Mouse (Mus musculus) myocyte (in vitro differentiated cells): Measurements from ENCODE around the gene Bckdk. TPM values are rescaled to one million over a fixed set of nuclear protein-coding genes. Genes with fewer than 3 reads are reported as not detected.

Source experiments
- H3K27me3 ChIP-seq: one replicate; pipeline ENCODE4 v1.6.1; 2011; ENCODE audit not compliant: control insufficient read depth, insufficient read depth, insufficient read length
- H3K36me3 ChIP-seq: one replicate; pipeline ENCODE4 v1.6.1; 2011; ENCODE audit not compliant: control insufficient read depth, insufficient read depth
- H3K4me2 ChIP-seq: one replicate; pipeline ENCODE4 v1.6.1; 2011; ENCODE audit warnings: low read depth, control low read depth
- H3K4me3 ChIP-seq: one replicate; pipeline ENCODE4 v1.5.1; 2011; ENCODE audit warnings: mild to moderate bottlenecking, control low read depth, moderate library complexity
- H3K79me2 ChIP-seq: one replicate; pipeline ENCODE4 v1.6.1; 2011; ENCODE audit not compliant: control insufficient read depth, insufficient read depth
- H3ac ChIP-seq: one replicate; pipeline ENCODE4 v1.6.1; 2011; ENCODE audit not compliant: control insufficient read depth, insufficient read length
- CEBPB ChIP-seq: IDR thresholded peaks from 2 replicates; pipeline ENCODE4 v1.6.1; 2011; ENCODE audit warnings: mild to moderate bottlenecking, moderate library complexity; ENCODE audit not compliant: poor library complexity, insufficient read depth, severe bottlenecking
- E2F4 ChIP-seq: IDR thresholded peaks from one replicate; pipeline ENCODE4 v1.6.1; 2011; ENCODE audit warnings: mild to moderate bottlenecking, control low read depth, moderate library complexity; ENCODE audit not compliant: insufficient read depth
- MAX ChIP-seq: IDR thresholded peaks from one replicate; pipeline ENCODE4 v1.6.1; 2011; ENCODE audit warnings: low read depth, mild to moderate bottlenecking, control low read depth
- MYOD1 ChIP-seq, 3 experiments: IDR thresholded peaks; one replicate each; pipeline ENCODE4 v1.6.1; 2011; ENCODE audit warnings: control low read depth in 2 of 3, low read depth in 2 of 3, mild to moderate bottlenecking in 2 of 3, moderate library complexity in 1 of 3; ENCODE audit not compliant: insufficient read length in 2 of 3, control insufficient read depth in 1 of 3
- MYOG ChIP-seq, 3 experiments: IDR thresholded peaks; one replicate each; pipeline ENCODE4 v1.6.1; 2011; ENCODE audit warnings: control low read depth in 2 of 3, low read depth in 2 of 3, mild to moderate bottlenecking in 2 of 3; ENCODE audit not compliant: insufficient read length in 2 of 3, control insufficient read depth in 1 of 3, insufficient read depth in 1 of 3
- POLR2A ChIP-seq: IDR thresholded peaks from one replicate; pipeline ENCODE4 v1.6.1; 2011; ENCODE audit warnings: low read depth, mild to moderate bottlenecking, control low read depth, moderate library complexity; ENCODE audit not compliant: insufficient read length
- POLR2AphosphoS2 ChIP-seq: IDR thresholded peaks from one replicate; pipeline ENCODE4 v1.6.1; 2011; ENCODE audit warnings: low read depth, control low read depth; ENCODE audit not compliant: insufficient read length
- REST ChIP-seq: IDR thresholded peaks from one replicate; pipeline ENCODE4 v1.6.1; 2011; ENCODE audit warnings: mild to moderate bottlenecking, control low read depth, moderate library complexity; ENCODE audit not compliant: insufficient read depth, insufficient read length
- SRF ChIP-seq: IDR thresholded peaks from one replicate; pipeline ENCODE4 v1.6.1; 2011; ENCODE audit warnings: low read depth; ENCODE audit not compliant: control insufficient read depth, insufficient read length
- TCF12 ChIP-seq: IDR thresholded peaks from one replicate; pipeline ENCODE4 v1.6.1; 2011; ENCODE audit warnings: mild to moderate bottlenecking, control low read depth; ENCODE audit not compliant: poor library complexity, insufficient read depth, severe bottlenecking
- TCF3 ChIP-seq: IDR thresholded peaks from one replicate; pipeline ENCODE4 v1.6.1; 2011; ENCODE audit warnings: low read depth, control low read depth; ENCODE audit not compliant: insufficient read length
- USF1 ChIP-seq: IDR thresholded peaks from one replicate; pipeline ENCODE4 v1.6.1; 2011; ENCODE audit warnings: low read depth, mild to moderate bottlenecking, control low read depth, moderate library complexity
- polyA plus RNA-seq: library from polyadenylated mRNA; unstranded; fragments of >200 nt; fragmentation: generic; extraction: Trizol; gene quantifications from one replicate; pipeline ENCODE4 v1.2.1, GENCODE M21; 2012; ENCODE audit warnings: missing spikeins

Bckdk gene
- polyA plus RNA-seq, 1 experiment: 53.2 TPM

DNA sequence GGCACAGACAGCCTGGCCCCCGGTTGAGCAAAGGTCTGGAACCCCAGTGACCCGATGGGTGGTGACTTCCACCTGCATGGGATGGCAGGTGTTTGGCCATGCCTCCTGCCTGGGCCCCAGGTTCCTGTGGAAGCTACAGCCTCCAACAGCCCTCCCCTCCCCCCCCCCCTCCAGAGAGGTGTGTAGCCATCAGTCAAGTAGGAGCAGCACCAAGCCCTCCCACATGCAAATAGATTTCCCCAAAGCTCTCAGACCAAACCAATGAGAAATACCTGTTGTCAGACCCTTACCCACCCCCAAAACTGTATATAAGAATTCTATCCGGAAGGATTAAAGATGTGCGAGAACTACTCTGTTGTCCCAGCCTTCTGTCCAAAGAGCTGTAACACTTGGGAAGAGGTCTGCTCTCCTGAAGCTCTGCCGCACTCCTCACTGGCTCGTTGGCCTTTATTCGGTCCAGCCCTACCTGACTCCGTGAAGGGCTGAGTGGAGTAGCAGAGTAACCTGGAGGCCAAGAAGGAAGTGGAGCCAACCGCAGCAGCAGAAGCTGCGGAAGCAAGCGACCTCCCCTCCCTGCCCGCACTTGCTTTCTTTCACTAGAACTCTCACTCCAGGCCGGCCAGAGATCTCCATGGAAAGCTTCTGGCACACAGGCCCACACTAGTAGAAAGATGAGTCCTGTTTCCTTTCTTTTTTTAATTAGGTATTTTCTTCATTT is 49.1 kb downstream of the Bckdk start:
- TF ChIP-seq SRF (no peak), MYOG (IDR thresholded peaks at IDR 0.05; ENCODE audit: control insufficient read depth in 1 of 3, insufficient read depth in 1 of 3, insufficient read length in 2 of 3, low read depth in 2 of 3) (no peak), MYOD1 (IDR thresholded peaks at IDR 0.05; ENCODE audit: control insufficient read depth in 1 of 3, insufficient read length in 2 of 3, low read depth in 2 of 3) (no peak), CEBPB (no peak), TCF12 (no peak), E2F4 (no peak), USF1 (no peak), TCF3 (no peak), REST (no peak), MAX (no peak), POLR2A (no peak), POLR2AphosphoS2 (no peak)

GRCm38 (mm10) chr7:127959364-127959763 is 55.5 kb downstream of the Bckdk start:
- no peaks in the 10 kb centered on the region for H3K79me2 ChIP-seq
- H3K27me3 ChIP-seq: no peaks in the 10 kb centered on the region
- H3K4me3 ChIP-seq: no peak overlapping the region
- no peaks in the 10 kb centered on the region for H3K36me3 ChIP-seq
- H3K4me2 ChIP-seq: no peak overlapping the region
- no peak for TF ChIP-seq MAX
- no peak for TF ChIP-seq USF1
- TF ChIP-seq CEBPB: no peak
- TF ChIP-seq TCF3: no peak
- TF ChIP-seq SRF: no peak
- TF ChIP-seq POLR2A: no peak
- TF ChIP-seq POLR2AphosphoS2: no peak
- TF ChIP-seq MYOD1 (IDR thresholded peaks at IDR 0.05; ENCODE audit: control insufficient read depth in 1 of 3, insufficient read length in 2 of 3, low read depth in 2 of 3): no peak
- TF ChIP-seq TCF12: no peak
- no peak overlapping the region for H3ac ChIP-seq

More for the DNA sequence above, 49.1 kb downstream of the Bckdk start:
- Histone ChIP-seq H3K79me2 (no peaks in the 10 kb centered on the region), H3K4me3 (no peak overlapping the region), H3ac (no peak overlapping the region), H3K4me2 (no peak overlapping the region), H3K27me3 (peaks cover 9% of the 10 kb centered on the region), H3K36me3 (no peaks in the 10 kb centered on the region)

Other genes with a start within 250 kb of the Bckdk start
- gene Bcl7c, start 195.1 kb upstream of the Bckdk start, polyA plus RNA-seq: 94.7 TPM
- 8.9 TPM for gene Ctf1, start 191.3 kb upstream of the Bckdk start, polyA plus RNA-seq
- 0.14 TPM for gene Ctf2, start 171.9 kb upstream of the Bckdk start, polyA plus RNA-seq
- 11.9 TPM for gene Fbxl19, start 159.5 kb upstream of the Bckdk start, polyA plus RNA-seq
- gene Orai3, start 134.3 kb upstream of the Bckdk start, polyA plus RNA-seq: 16.3 TPM
- 13.7 TPM for gene Setd1a, start 127.4 kb upstream of the Bckdk start, polyA plus RNA-seq
- gene Gm49388, start 118.5 kb upstream of the Bckdk start, polyA plus RNA-seq: 1.4 TPM
- 15.0 TPM for gene Hsd3b7, start 103.5 kb upstream of the Bckdk start, polyA plus RNA-seq
- gene Stx4a, start 79.8 kb upstream of the Bckdk start, polyA plus RNA-seq: 73.0 TPM
- 0.20 TPM for gene Stx1b, start 79.5 kb upstream of the Bckdk start, polyA plus RNA-seq
- gene Zfp646, start 27.9 kb upstream of the Bckdk start, polyA plus RNA-seq: 16.7 TPM
- gene Zfp668, start 27.3 kb upstream of the Bckdk start, polyA plus RNA-seq: 7.9 TPM
- gene Prss53, start 13.1 kb upstream of the Bckdk start, polyA plus RNA-seq: 0.74 TPM
- not detected for gene Gm21974, start 8.6 kb upstream of the Bckdk start, polyA plus RNA-seq
- gene Vkorc1, start 8.5 kb upstream of the Bckdk start, polyA plus RNA-seq: 65.9 TPM
- 26.4 TPM for gene Kat8, start 8.4 kb downstream of the Bckdk start, polyA plus RNA-seq
- 0.06 TPM for gene Prss8, start 26.0 kb downstream of the Bckdk start, polyA plus RNA-seq
- 10.6 TPM for gene Prss36, start 42.6 kb downstream of the Bckdk start, polyA plus RNA-seq
- 231 TPM for gene Fus, start 63.4 kb downstream of the Bckdk start, polyA plus RNA-seq
- 3.9 TPM for gene Pycard, start 89.8 kb downstream of the Bckdk start, polyA plus RNA-seq
- 468 TPM for gene Trim72, start 99.9 kb downstream of the Bckdk start, polyA plus RNA-seq
- gene Itgam, start 158.6 kb downstream of the Bckdk start, polyA plus RNA-seq: 0.14 TPM
- gene Gm49368, start 158.6 kb downstream of the Bckdk start, polyA plus RNA-seq: not detected
- not detected for gene Itgax, start 225.5 kb downstream of the Bckdk start, polyA plus RNA-seq